Mouse (Mus musculus): ENCODE measurements around the gene Krcc1.

DNA sequence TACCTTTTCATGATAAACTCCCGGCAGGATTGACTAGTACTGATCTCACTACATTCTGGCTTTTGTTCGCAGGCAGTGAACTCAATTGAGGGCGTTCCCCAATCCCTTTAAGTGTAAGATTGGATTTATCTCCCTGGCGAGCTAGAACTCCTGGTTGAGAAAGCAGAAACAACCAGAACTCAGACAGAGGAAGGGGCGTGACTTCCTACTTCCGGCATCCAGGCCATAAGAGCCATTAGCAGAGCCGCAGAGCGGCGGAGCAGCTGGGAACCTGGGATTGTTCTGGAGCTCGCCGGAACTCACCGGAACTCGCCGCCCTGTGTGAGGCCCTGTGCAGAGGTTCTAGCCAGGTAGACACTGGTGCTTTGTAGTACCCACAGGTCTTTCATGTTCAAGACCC lies 22.0 kb downstream of the Krcc1 start:
- TF ChIP-seq CTCF (IDR thresholded peaks at IDR 0.05; ENCODE audit: borderline replicate concordance, insufficient read depth, low read length) (no peak), POLR2A (IDR thresholded peaks at IDR 0.05; ENCODE audit: low read depth, low read length) (no peak)

All from embryonic fibroblast, embryonic 13.5 days (primary cell).